Mouse (Mus musculus) cerebellum, adult 2 months (tissue): Measurements from ENCODE around the gene Lman1l.

Experiments used
- CTCF ChIP-seq: fragments of 200-500 bp; IDR thresholded peaks from 2 replicates; pipeline ENCODE4 v1.5.1; 2011; ENCODE audit warnings: low read depth, mild to moderate bottlenecking, control low read depth, low read length, moderate library complexity, borderline replicate concordance; ENCODE audit not compliant: insufficient read depth
- POLR2A ChIP-seq: fragments of 200-500 bp; IDR thresholded peaks from 2 replicates; pipeline ENCODE4 v1.6.1; 2011; ENCODE audit warnings: low read length, control low read depth, borderline replicate concordance; ENCODE audit not compliant: insufficient read depth

GRCm38 (mm10) chr9:57625674-57626500 is 5.3 kb upstream of the Lman1l start:
- TF ChIP-seq POLR2A (no peak), CTCF (no peak)
